Mouse (Mus musculus): ENCODE measurements around the gene Mpv17. TPM values are rescaled to one million over a fixed set of nuclear protein-coding genes. Genes with fewer than 3 reads are reported as not detected.

Gene Mpv17
- polyA plus RNA-seq, 1 experiment from 2014 or later: 59.2 TPM

Other genes starting within 250 kb of the Mpv17 start
- 405 and 407 TPM in 2 replicates for gene Ost4, start 246.5 kb downstream of the Mpv17 start, polyA plus RNA-seq (2016; fragmentation: Nextera tagmentation; extraction: Ambion mirVana)
- 85.1 and 87.4 TPM in 2 replicates for gene Emilin1, start 240.8 kb downstream of the Mpv17 start, polyA plus RNA-seq (2016; fragmentation: Nextera tagmentation; extraction: Ambion mirVana)
- gene Khk, start 232.8 kb downstream of the Mpv17 start, polyA plus RNA-seq (2016; fragmentation: Nextera tagmentation; extraction: Ambion mirVana): 7.2 and 8.0 TPM in 2 replicates
- 3.7 and 6.7 TPM in 2 replicates for gene Cgref1, start 208.7 kb downstream of the Mpv17 start, polyA plus RNA-seq (2016; fragmentation: Nextera tagmentation; extraction: Ambion mirVana)
- gene Preb, start 193.9 kb downstream of the Mpv17 start, polyA plus RNA-seq (2016; fragmentation: Nextera tagmentation; extraction: Ambion mirVana): 147 and 152 TPM in 2 replicates
- gene Tcf23, start 185.6 kb downstream of the Mpv17 start, polyA plus RNA-seq (2016; fragmentation: Nextera tagmentation; extraction: Ambion mirVana): not detected in 2 replicates
- gene Atraid, start 105.9 kb downstream of the Mpv17 start, polyA plus RNA-seq (2016; fragmentation: Nextera tagmentation; extraction: Ambion mirVana): 86.2 and 110 TPM in 2 replicates
- 8.1 and 10.1 TPM in 2 replicates for gene Slc5a6, start 105.3 kb downstream of the Mpv17 start, polyA plus RNA-seq (2016; fragmentation: Nextera tagmentation; extraction: Ambion mirVana)
- 43.5 and 55.9 TPM in 2 replicates for gene Cad, start 99.5 kb downstream of the Mpv17 start, polyA plus RNA-seq (2016; fragmentation: Nextera tagmentation; extraction: Ambion mirVana)
- gene Dnajc5g, start 48.0 kb downstream of the Mpv17 start, polyA plus RNA-seq (2016; fragmentation: Nextera tagmentation; extraction: Ambion mirVana): not detected in 2 replicates
- 2.1 and 9.3 TPM in 2 replicates for gene Slc30a3, start 46.0 kb downstream of the Mpv17 start, polyA plus RNA-seq (2016; fragmentation: Nextera tagmentation; extraction: Ambion mirVana)
- not detected in 2 replicates for gene Trim54, start 37.5 kb downstream of the Mpv17 start, polyA plus RNA-seq (2016; fragmentation: Nextera tagmentation; extraction: Ambion mirVana)
- not detected in 2 replicates for gene Ucn, start 15.4 kb downstream of the Mpv17 start, polyA plus RNA-seq (2016; fragmentation: Nextera tagmentation; extraction: Ambion mirVana)
- gene Gm29609, start 25.7 kb upstream of the Mpv17 start, polyA plus RNA-seq (2016; fragmentation: Nextera tagmentation; extraction: Ambion mirVana): 0.80 and 0.89 TPM in 2 replicates
- 105 and 118 TPM in 2 replicates for gene Gtf3c2, start 25.9 kb upstream of the Mpv17 start, polyA plus RNA-seq (2016; fragmentation: Nextera tagmentation; extraction: Ambion mirVana)
- gene Snx17, start 39.0 kb upstream of the Mpv17 start, polyA plus RNA-seq (2016; fragmentation: Nextera tagmentation; extraction: Ambion mirVana): 128 and 138 TPM in 2 replicates
- gene Eif2b4, start 39.2 kb upstream of the Mpv17 start, polyA plus RNA-seq (2016; fragmentation: Nextera tagmentation; extraction: Ambion mirVana): 85.2 and 99.3 TPM in 2 replicates
- 12.7 and 15.0 TPM in 2 replicates for gene Zfp513, start 48.1 kb upstream of the Mpv17 start, polyA plus RNA-seq (2016; fragmentation: Nextera tagmentation; extraction: Ambion mirVana)
- 172 and 197 TPM in 2 replicates for gene Ppm1g, start 66.4 kb upstream of the Mpv17 start, polyA plus RNA-seq (2016; fragmentation: Nextera tagmentation; extraction: Ambion mirVana)
- gene Nrbp1, start 86.6 kb upstream of the Mpv17 start, polyA plus RNA-seq (2016; fragmentation: Nextera tagmentation; extraction: Ambion mirVana): 151 and 159 TPM in 2 replicates
- 0.30 TPM in 1 of 2 replicates, not detected in the other for gene Gm9970, start 87.0 kb upstream of the Mpv17 start, polyA plus RNA-seq (2016; fragmentation: Nextera tagmentation; extraction: Ambion mirVana)
- 3.9 and 6.7 TPM in 2 replicates for gene Krtcap3, start 97.4 kb upstream of the Mpv17 start, polyA plus RNA-seq (2016; fragmentation: Nextera tagmentation; extraction: Ambion mirVana)
- gene Ift172, start 136.9 kb upstream of the Mpv17 start, polyA plus RNA-seq (2016; fragmentation: Nextera tagmentation; extraction: Ambion mirVana): 35.2 and 39.7 TPM in 2 replicates
- 47.3 and 55.6 TPM in 2 replicates for gene Fndc4, start 141.8 kb upstream of the Mpv17 start, polyA plus RNA-seq (2016; fragmentation: Nextera tagmentation; extraction: Ambion mirVana)
- 0.14 TPM in 1 of 2 replicates, not detected in the other for gene Gckr, start 143.2 kb upstream of the Mpv17 start, polyA plus RNA-seq (2016; fragmentation: Nextera tagmentation; extraction: Ambion mirVana)